Mouse (Mus musculus) lung, postnatal 14 days (tissue): ENCODE data around the gene Secisbp2l.
A peak's percentile ranks its signal among the peaks of the same experiment; 100 is the strongest.

Experiments
- DNase-seq: peaks from one replicate; pipeline ENCODE4 v3.0.0; 2021

Secisbp2l gene

GRCm38 (mm10) chr2:125701606-125702005, 81.1 kb downstream of the Secisbp2l start:
- no peak for DNase-seq

- peak; percentile 62 for DNase-seq
These were observed 86.5 kb downstream of the Secisbp2l start for GRCm38 (mm10) chr2:125696219-125696618.

GRCm38 (mm10) chr2:125694798-125695197, 87.9 kb downstream of the Secisbp2l start:
- DNase-seq, result no peak

GRCm38 (mm10) chr2:125692010-125692409, 90.7 kb downstream of the Secisbp2l start:
- no peak for DNase-seq
